Mouse (Mus musculus) splenic B cell, adult 2 months (primary cell): ENCODE data around the gene Gm7903.
"Not testable (repeated sequence)": the region's sequence is repeated elsewhere in the genome, so short reads cannot be mapped to it uniquely, and the experiment has no call there.

Source experiments
- DNase-seq: peaks from one replicate; pipeline ENCODE4 v3.0.0-alpha.2; 2011; ENCODE audit warnings: low read depth, low spot score
- H3K27me3 ChIP-seq: 2 replicates; pipeline ENCODE4 v1.6.1; 2012; ENCODE audit warnings: mild to moderate bottlenecking, low read length, moderate library complexity, mixed read lengths; ENCODE audit not compliant: control insufficient read depth, poor library complexity, insufficient read depth, severe bottlenecking
- H3K36me3 ChIP-seq: 2 replicates; pipeline ENCODE4 v1.6.1; 2012; ENCODE audit warnings: mild to moderate bottlenecking, low read length, moderate library complexity, mixed read lengths; ENCODE audit not compliant: control insufficient read depth, poor library complexity, insufficient read depth, severe bottlenecking

Gm7903 gene

DNA sequence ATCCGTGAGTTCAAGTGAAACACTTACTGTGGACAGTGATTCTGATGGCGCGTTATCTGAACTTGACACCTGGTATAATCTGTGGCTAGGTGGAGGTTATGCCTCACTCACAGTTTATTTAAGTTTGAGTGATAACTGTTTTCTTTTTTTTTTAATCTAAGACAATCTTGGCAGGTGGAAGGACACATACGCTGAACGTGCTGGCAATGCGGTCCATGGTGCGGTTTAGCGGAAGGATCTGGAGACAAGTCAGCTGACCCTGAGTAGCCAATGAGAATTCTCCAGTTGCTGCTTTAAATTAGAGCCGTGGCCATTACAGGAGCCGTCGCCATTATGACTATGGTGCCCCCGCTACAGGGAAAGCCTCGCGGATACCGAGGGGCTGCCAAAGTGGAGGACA, at the start of gene Gm7903:
Gene Gm7903 (plus strand): TSS at position 301 of the 400 bp plus-strand sequence.
- not testable (repeated sequence) for H3K36me3 ChIP-seq, H3K27me3 ChIP-seq

DNA sequence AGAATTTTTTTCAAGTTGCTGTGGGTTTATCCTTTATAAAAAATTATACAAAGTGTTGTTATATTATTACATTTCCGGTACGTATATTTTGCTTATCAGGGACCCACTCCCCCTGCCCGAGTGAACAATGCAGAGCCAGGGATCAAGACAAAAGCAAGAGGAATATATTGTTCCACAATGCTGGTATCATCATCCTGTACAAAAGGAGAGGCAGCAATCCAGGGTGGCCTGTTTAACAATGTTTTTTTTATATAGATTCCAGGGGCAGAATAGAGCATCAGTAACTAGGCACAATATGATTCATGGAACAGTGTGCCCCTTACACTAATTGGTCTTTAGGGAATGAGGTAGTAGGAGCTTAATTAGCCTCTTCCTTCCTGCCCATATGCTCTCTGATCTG, 30.1 kb upstream of the Gm7903 start:
- not testable (repeated sequence) for DNase-seq, H3K27me3 ChIP-seq, H3K36me3 ChIP-seq

More for the DNA sequence above, at the start of gene Gm7903:
- not testable (repeated sequence) for DNase-seq

DNA sequence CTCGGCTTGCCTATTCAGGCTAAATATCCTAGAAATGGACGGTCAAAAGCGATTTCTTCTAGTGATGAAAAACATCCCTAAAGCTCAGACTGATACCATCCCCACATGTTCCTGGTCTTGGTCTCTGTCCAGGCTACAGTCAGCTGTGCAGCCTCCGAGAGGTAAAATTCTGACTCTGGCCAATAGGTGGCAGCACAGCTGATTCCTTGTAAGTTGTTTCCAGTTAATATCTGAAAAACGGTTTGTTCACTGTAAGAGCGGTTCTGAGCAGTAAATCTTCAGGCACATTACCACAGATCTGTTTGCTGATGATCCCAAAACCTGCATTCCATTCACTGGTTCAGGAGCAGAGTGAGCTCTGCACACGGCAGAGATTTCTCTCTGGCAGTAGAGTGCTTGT, 12.4 kb upstream of the Gm7903 start:
- DNase-seq, H3K36me3 ChIP-seq, H3K27me3 ChIP-seq: not testable (repeated sequence)

GRCm38 (mm10) chrX:135421824-135422223, 11.8 kb upstream of the Gm7903 start:
- not testable (repeated sequence) for H3K27me3 ChIP-seq, H3K36me3 ChIP-seq, DNase-seq

DNA sequence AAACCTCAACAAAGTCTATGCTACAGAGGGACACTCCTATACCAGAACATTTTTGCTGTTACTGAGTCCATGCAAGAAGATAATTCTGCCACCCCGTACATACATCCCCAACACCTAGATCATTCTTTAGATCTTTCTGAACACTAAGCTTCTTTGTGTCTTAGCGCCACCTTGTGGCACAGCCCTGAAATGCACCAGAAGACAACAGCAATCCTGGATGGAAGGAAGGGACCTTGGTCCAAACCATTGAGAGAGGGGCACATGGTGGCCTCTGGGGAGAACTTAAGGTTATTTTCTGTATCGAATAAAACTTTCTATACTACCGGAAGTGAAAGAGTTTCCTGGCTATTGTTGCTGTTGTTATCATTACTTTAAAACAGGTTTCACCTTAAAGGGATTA, 11.2 kb upstream of the Gm7903 start:
- H3K27me3 ChIP-seq, DNase-seq, H3K36me3 ChIP-seq: not testable (repeated sequence)

DNA sequence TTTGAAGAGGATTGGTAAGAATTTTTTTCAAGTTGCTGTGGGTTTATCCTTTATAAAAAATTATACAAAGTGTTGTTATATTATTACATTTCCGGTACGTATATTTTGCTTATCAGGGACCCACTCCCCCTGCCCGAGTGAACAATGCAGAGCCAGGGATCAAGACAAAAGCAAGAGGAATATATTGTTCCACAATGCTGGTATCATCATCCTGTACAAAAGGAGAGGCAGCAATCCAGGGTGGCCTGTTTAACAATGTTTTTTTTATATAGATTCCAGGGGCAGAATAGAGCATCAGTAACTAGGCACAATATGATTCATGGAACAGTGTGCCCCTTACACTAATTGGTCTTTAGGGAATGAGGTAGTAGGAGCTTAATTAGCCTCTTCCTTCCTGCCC, 30.5 kb downstream of the Gm7903 start:
- H3K36me3 ChIP-seq, H3K27me3 ChIP-seq, DNase-seq: not testable (repeated sequence)

GRCm38 (mm10) chrX:135481902-135482301, 48.3 kb downstream of the Gm7903 start:
- not testable (repeated sequence) for H3K27me3 ChIP-seq, H3K36me3 ChIP-seq, DNase-seq

DNA sequence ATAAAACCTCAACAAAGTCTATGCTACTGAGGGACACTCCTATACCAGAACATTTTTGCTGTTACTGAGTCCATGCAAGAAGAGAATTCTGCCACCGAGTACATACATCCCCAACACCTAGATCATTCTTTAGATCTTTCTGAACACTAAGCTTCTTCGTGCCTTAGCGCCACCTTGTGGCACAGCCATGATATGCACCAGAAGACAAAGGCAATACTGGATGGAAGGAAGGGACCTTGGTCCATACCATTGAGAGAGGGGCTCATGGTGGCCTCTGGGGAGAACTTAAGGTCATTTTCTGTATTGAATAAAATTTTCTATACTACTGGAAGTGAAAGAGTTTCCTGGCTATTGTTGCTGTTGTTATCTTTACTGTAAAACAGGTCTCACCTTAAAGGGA, 49.5 kb downstream of the Gm7903 start:
- DNase-seq, H3K27me3 ChIP-seq, H3K36me3 ChIP-seq: not testable (repeated sequence)
